Mouse (Mus musculus) heart, embryonic 12.5 days (tissue): Measurements from ENCODE around the gene Egln3. TPM values are rescaled to one million over a fixed set of nuclear protein-coding genes. Genes with fewer than 3 reads are reported as not detected.

Source experiments
- ATAC-seq: fragments of 200-750 bp; cut with Nextera tagmentation; 2 replicates; pipeline ENCODE4 v1.8.0; 2017; ENCODE audit warnings: moderate TSS enrichment, moderate library complexity; ENCODE audit not compliant: insufficient number of reproducible peaks, low FRiP score
- H3K27ac ChIP-seq: fragments of 300-500 bp; sonication (generic); 2 replicates; pipeline ENCODE4 v1.5.1; 2016; ENCODE audit warnings: mild to moderate bottlenecking, moderate library complexity; ENCODE audit not compliant: poor library complexity, severe bottlenecking
- H3K27me3 ChIP-seq: fragments of 300-500 bp; sonication (generic); replicated peaks from 2 replicates; pipeline ENCODE4 v1.6.1; 2016; ENCODE audit warnings: mild to moderate bottlenecking, moderate library complexity
- H3K36me3 ChIP-seq: fragments of 300-500 bp; sonication (generic); 2 replicates; pipeline ENCODE4 v1.6.1; 2016; ENCODE audit warnings: mild to moderate bottlenecking, moderate library complexity
- H3K4me1 ChIP-seq: fragments of 300-500 bp; sonication (generic); replicated peaks from 2 replicates; pipeline ENCODE4 v1.6.1; 2016; ENCODE audit warnings: mild to moderate bottlenecking
- H3K4me2 ChIP-seq: fragments of 300-500 bp; sonication (generic); 2 replicates; pipeline ENCODE4 v1.6.1; 2016; ENCODE audit warnings: mild to moderate bottlenecking, moderate library complexity
- H3K4me3 ChIP-seq: fragments of 300-500 bp; sonication (generic); 2 replicates; pipeline ENCODE4 v1.5.1; 2016; ENCODE audit warnings: mild to moderate bottlenecking
- H3K9ac ChIP-seq: fragments of 300-500 bp; sonication (generic); 2 replicates; pipeline ENCODE4 v1.6.1; 2016; ENCODE audit warnings: mild to moderate bottlenecking, moderate library complexity
- H3K9me3 ChIP-seq: fragments of 300-500 bp; sonication (generic); replicated peaks from 2 replicates; pipeline ENCODE4 v1.6.1; 2016; ENCODE audit warnings: mild to moderate bottlenecking, moderate library complexity
- WGBS: fragments of 180-500 bp; shearing (Covaris S2); methylation state at CpG from one replicate; pipeline ENCODE4 v1.1.7; 2016; 5-methylcytosine and 5-hydroxymethylcytosine counted together
- polyA plus RNA-seq: library from polyadenylated mRNA; unstranded; fragments of >200 nt; fragmentation: Nextera tagmentation; extraction: Ambion mirVana; gene quantifications from 2 replicates; pipeline ENCODE4 v1.2.1, GENCODE M21; 2016

Egln3 gene
- polyA plus RNA-seq, 1 experiment from 2014 or later = 7.5 TPM

DNA sequence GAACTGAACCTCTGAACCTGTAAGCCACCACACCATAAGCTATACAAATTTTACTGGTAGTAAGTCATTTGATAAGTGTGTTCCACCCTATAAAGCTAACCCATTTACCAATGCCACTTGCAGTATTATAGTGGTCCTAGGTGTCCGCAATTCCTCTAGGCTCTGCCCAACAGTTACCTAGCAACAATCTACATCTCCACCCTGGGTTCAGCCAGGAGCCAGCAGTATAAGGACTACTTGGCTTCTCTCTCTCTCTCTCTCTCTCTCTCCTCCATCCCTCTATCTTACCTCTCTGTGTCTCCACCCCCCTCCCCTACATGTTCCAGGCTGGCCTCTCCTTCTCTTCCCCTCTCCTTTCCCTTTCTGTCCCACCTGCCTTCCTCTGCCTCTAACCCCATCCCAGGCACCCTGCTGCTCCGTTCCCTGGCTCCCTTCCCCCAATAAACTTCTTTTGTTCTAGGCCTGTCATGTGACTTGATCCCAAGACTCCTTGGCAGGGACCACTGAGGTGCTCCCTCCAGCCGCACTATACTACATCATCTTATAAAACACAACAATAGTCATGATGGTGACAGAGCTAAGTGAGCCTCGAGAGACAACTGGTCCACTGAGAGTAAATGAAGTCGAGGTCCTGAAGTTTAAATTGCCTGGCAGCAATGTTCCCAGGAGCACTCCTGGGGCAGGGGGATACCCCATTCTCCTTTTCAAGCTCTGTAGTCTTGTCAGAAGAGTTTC, 42.0 kb downstream of the Egln3 start:
- H3K9me3 ChIP-seq = no peaks in the 10 kb centered on the region
- ATAC-seq = peak; percentile 57
- WGBS = 19% methylated on average over 5 of the region's 5 CpGs
- no peak overlapping the region for H3K9ac ChIP-seq
- peaks cover 20% of the 10 kb centered on the region for H3K4me1 ChIP-seq
- H3K27ac ChIP-seq = no peak overlapping the region
- peaks cover 5% of the 10 kb centered on the region; the same call in 1 of the 2 replicates for H3K27me3 ChIP-seq
- peak overlapping the region; percentile 81; the same call in 1 of the 2 replicates for H3K4me2 ChIP-seq
- no peak overlapping the region for H3K4me3 ChIP-seq
- no peaks in the 10 kb centered on the region for H3K36me3 ChIP-seq

DNA sequence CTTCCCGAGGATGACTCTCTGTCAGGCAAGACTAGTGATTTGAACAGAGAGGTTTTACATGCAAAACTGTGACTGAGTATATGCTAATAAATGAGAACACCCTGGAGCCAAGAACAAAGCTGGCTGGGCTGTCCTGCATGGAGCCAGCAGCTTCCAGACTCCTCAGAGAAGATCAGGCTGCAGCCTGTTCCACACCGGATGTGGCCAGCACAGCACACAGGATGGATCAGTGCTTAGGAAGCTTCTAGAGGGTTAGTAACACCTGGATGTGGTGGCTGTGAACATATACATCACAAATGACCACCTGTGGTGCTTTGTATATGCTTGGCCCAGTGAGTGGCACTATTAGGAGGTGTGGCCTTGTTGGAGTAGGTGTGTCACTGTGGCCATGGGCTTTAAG, 43.4 kb downstream of the Egln3 start:
- H3K9me3 ChIP-seq = no peaks in the 10 kb centered on the region
- H3K4me1 ChIP-seq = peaks cover 20% of the 10 kb centered on the region
- H3K36me3 ChIP-seq = no peaks in the 10 kb centered on the region
- H3K4me2 ChIP-seq = no peak overlapping the region
- H3K27ac ChIP-seq = no peak overlapping the region
- no peak overlapping the region for H3K4me3 ChIP-seq
- WGBS = 91% methylated on average over 2 of the region's 2 CpGs
- no peak overlapping the region for H3K9ac ChIP-seq
- H3K27me3 ChIP-seq = peaks cover 5% of the 10 kb centered on the region; the same call in 1 of the 2 replicates
- no peak for ATAC-seq

DNA sequence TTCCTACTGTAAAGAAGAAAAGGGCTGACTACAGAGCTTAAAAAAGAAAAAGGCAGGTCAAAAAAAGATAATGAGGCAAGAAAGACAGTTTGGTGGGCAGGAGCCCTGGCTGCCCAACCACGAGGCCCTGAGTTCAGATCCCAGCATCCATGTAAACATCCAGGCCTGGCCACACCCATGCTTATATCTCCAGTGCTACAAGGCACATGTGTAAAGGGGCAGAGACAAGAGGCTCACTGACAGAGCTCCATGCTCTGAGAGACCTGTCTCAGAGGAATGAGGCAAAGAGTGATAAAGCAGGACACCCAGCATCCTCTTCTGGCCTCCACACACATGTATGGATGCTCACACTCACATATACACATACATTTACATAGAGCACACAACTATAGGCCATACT, 48.9 kb downstream of the Egln3 start:
- Histone ChIP-seq H3K27ac (no peak overlapping the region), H3K9ac (no peak overlapping the region), H3K4me3 (no peak overlapping the region), H3K4me2 (no peak overlapping the region), H3K9me3 (no peaks in the 10 kb centered on the region), H3K36me3 (no peaks in the 10 kb centered on the region), H3K4me1 (no peaks in the 10 kb centered on the region), H3K27me3 (no peaks in the 10 kb centered on the region)
- 63% methylated on average over 1 of the region's 1 CpGs for whole genome bisulfite sequencing
- ATAC-seq = no peak

DNA sequence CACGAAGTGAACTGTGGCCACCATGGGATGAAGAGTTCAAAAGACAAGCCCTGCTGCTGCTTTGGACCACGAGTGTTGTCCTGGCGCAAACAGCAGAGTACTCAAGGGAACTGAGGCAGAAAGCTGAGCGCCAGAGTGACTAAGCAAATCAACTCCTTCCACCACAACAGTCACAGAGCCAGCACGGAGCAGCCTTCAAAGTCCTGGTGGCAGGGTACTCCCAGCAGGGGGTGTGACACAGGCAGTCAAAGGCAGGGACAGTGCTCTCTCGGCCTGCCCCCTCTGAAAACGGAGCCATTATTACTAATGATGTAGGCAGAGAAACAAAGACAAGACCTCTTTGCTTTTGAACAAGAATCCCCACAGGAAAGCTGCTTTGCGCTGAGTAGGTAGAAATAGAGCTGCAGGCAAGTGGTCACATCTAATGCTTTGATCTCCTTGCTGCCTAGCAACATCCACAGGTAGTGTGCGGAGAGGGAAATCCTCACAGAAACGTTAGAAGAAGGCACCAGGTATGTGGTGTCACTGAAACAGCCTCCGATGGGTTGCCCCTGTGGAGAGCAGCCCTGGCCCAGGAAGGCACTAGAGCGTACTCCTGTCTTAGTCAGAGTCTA, 56.6 kb downstream of the Egln3 start:
- no peak overlapping the region for H3K4me3 ChIP-seq
- 29% methylated on average over 12 of the region's 12 CpGs for WGBS
- ATAC-seq = peak; percentile 91
- H3K36me3 ChIP-seq = no peaks in the 10 kb centered on the region
- H3K9me3 ChIP-seq = no peaks in the 10 kb centered on the region
- H3K27ac ChIP-seq = no peak overlapping the region
- H3K4me2 ChIP-seq = 0 out of 2 replicates have a peak overlapping the region, but pooled peaks have one; percentile 4
- no peak overlapping the region for H3K9ac ChIP-seq
- H3K27me3 ChIP-seq = no peaks in the 10 kb centered on the region
- no peaks in the 10 kb centered on the region for H3K4me1 ChIP-seq
